Mouse (Mus musculus) monocyte, adult 2 months (primary cell): ENCODE data around the gene Slc44a1.

Source experiments
- DNase-seq, 2 experiments: peaks; one replicate each; pipeline ENCODE4 v3.0.0; 2022; ENCODE audit warnings: low spot score in 2 of 2, low read depth in 1 of 2

Gene Slc44a1

DNA sequence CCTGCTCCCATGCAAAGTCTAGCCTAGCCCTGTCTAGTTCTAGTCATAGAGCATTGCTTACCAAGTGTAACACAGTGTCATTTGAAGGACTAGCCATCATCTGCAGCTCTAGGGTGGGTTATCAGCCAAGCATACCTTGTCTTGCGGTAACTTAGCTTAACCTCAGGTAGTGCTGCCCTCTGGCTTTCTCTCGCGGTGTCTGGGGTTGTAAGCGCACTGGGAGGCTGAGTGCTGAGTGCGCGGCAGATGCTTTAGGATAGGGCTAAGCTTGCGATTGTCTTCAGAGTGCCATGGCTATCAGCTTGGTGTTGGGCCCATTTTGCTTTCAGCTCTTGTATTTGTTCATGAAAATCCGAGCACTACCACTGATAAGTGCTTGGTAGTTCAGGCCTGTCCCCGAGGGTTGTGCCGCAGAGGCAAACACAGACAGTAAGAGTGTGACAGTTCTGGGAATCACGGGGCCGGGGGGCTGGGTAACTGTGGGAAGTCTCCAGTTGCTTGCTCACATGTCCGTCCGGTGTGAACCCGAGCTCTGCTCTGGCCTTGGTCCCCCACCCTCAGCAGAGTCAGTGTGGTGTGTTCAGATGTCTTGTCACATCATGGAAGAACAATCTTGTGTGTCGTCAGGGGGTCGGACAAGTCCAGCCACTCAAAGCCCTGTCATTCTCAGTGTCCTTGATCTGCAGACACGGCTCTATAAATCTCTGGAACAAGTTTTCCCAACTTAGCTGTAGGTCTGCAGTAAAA is 22.5 kb downstream of the Slc44a1 start:
- no peak for DNase-seq

DNA sequence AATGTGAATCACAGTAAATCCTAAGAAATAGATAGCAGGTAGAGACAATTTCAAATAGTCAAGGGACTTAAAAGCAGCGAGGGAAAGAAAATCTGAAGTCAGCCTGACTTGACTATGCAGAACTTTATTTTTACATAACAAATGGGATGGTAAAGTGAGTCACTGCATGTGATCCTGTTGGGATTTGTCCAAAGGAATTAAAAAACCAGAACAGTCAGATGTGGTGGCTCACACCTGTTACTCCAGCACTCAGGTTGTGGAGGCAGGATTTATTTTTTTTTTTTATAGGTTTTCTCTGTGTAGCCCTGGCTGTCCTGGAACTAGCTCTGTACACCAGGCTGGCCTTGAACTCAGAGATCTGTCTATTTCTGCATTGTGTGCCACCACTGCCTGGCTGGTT is 25.7 kb downstream of the Slc44a1 start:
- no peak for DNase-seq

DNA sequence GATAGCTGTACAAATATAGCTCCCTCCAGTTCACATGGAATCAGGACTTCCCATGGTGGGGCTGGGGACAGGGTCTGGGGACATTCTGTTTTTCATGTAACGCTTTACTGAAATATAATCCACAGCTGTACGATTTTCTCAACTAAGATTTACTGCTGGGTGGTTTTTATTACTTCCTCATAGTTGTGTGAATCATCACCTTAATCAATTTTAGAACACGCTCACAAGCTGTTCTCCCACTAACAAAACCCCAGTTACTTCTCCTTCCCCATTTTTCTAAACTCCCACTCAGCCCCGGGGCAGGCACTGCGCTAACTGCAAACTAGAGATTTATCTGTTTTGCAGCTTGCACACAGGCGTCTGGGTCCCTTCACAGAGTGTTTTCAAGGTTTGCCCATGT is 28.8 kb downstream of the Slc44a1 start:
- DNase-seq, result peak; percentile 34 to 36

DNA sequence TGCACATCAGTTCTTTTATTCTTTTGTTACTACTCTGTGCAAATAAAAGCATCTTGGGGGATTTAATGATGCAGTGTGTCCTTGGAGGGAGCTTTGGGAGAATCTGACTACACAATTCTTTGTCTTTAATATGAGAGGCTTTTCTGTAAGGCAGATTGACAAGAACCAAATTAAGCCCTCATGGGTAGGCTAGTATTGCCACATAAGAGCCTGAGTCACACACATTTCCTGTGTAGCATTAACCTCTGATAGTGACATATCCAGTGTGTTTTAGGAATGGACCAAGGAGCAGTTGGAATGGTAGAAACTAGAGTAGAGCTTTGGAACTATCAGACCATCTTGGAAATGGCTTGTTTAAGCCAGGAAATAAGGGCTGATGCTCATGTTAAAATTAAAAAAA is 33.9 kb downstream of the Slc44a1 start:
- DNase-seq, result no peak

DNA sequence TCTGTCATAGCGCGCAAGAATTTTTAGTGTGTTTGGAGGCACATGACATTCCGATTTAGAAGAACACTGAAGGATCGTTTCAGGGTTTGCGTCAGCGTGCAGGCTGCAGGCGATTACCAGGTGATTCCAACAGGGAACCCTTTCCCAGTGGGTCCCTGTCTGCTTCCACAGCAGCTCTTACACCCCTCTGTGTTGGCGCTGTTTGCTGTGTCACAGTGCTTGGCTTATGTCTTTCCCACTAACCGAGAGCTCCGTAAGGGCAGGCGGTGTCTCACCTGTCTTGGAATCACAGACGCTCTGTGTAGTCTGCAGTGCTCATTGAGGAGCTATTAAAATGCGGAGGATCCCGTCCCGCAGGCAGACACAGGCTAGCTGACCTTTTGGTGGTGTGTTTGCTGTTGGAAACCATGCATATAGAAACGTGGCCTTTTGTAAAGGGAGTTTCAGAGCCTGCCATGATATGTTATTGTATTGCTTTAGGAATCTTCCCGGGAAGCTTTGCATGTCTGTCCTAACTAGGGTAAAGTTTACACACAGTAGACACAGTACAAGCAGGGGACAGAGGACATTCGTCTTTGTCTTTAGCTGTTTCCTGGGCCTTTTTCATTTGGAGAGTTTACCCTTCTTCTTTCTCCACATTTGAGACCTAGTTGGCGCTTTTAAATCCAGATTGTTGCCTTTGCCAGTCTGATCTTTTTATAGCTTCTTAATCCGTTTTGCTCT is 35.2 kb downstream of the Slc44a1 start:
- no peak for DNase-seq

DNA sequence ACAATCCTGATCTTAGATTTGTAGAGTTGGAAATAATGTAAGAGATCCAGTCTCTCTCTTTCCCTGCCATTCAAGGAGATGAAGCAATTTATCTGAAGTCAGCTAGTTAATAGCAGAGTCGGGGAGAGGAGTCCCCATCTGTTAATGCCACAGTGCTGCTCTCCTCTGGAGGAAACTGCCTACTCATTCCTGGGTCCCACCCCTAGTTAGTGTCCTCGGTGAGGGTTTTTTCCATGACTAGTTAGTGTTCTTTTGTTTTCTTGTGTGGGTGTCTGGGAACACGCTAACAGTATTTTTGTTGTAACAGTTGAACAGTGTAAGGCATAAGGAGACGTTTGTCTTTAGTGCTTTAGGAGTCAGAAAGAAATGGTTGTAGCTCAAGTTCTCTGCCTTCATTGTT is 38.4 kb downstream of the Slc44a1 start:
- no peak for DNase-seq

DNA sequence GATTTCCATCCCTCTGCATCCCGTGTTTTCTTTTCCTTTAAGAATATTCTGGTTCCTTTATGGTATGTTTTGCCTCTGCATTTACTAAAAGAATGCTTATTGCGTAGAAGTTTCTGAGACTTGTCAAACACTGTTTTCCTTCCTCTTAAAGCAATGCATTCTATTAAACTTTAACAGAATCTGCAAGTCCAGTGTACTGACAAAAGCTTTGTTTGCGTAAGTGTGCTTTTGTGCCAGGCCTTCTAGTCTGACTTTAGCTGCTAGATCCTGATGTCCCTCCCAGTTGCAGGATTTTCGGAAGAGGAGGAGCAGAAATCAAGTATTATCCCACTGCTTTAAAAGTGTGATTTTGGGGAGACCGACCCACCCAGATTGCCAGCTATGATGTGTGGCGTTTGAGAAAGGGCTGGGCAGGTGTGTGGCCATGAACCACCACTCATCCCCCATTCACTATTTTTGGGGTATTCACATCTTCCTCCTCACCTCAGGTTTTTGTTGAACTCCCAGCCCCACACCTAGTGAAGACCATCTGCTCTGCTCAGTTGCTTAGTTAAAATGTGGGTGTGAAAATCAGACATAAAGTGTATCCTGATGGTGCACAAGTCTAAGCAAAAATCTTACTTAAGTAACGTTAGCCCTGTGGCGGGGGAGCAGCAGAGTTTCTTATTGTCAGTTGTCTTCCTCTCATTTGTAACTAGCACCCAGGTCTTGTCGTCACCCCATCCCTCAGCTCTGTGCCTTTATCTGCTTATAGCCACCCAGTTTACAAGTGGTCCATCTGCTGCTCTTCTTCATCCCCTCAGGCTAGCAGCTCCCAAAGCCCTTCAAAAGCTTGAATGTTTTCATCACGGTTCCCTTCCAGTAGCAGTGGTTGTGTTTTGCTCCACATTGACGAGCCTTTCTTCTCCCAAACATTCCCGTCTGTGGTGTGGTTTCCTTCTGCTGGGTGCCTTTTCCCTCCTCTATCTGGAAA is 47.3 kb downstream of the Slc44a1 start:
- no peak for DNase-seq

DNA sequence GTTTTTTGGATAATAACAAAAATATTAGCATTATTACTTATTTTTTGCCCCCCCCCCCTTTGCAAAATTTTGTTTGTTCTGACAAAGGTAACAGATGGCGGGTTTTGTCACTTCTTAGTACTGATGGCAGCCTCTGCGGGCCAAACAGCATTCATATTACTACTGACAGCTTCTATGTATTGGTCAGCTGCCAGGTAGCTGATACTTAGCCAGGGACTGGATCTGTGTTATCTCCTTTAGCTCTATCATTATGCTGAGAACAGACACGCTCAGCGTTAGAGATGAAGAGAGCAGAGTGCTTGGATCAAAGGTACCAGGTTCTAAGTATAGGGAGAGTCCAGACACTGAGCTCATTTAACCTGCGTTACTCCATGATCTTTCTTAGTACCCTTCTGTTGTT is 48.6 kb downstream of the Slc44a1 start:
- no peak for DNase-seq

DNA sequence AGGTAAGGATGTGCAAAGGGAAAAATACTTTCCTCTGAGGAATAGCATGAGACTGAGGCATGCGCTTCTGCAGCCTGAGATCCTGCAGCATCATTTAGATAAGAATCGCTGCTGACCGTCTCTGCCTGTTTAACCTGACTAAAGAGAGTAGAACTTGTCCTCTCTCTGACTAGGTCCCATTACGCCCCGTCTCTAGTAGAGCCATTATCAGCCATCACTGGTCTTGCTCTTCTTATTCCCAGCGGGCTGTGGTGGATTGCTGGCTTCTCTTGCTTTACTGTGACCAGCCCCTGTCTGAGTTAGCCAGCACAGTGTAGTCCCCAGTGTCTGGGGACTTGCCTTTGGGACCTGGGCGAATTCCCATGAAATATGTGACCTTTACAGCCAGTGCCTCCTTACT is 50.2 kb downstream of the Slc44a1 start:
- no peak for DNase-seq

DNA sequence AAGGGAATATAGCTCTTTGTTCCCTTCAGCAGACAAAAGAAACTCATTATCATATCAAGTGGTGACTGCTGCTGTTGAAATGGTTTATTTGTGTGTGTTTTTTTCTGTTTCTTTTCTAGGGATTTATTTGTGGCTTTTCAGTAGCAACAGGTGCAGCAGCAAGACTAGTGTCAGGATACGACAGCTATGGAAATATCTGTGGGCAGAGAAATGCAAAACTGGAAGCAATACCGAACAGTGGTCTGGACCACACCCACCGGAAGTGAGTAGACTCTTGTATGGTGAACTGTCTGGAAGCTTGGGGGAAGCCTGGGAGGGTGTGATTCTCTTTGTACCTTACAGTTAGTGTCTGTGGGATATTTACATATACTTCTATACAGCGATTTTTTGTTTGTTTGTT is 51.1 kb downstream of the Slc44a1 start:
- DNase-seq, result peak in 1 of 2 experiments; percentile 31

DNA sequence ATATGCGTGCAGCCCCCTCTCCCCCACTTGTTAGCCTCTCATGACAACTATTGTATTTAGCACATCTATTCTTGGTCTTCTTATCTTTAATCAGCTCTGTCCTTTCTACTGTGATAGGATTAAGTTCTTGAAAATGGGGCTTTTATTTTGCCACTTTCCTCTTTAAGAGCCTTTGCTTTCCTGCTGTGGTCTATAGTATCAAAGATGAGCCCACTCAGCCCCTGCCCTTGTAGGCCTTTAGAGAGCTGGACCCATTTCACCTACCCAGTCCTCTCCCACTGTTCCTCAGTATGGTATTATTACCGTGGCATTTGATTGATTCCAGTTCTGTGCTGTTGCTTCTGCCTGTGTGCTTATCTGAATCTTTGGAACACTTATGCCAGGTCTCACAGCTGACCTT is 55.4 kb downstream of the Slc44a1 start:
- no peak for DNase-seq

DNA sequence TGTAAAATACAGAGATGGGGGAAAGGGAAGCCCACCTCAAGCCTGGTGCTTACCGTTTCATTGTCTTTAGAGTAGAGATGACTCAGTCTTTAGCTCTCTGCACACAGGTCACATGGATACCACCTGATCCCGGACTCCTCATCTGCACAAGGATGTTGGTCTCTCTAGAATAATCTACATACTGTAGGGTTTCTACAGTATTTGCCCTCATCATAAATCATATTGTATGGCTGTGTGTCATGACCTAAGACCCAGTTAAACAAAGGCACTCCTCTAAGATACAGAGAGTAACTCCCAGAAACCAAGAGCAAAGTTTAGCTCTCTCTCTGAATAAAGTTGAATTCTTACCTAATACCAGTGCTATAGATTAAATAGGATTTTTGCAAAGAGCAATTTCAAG is 62.6 kb downstream of the Slc44a1 start:
- DNase-seq, result no peak

DNA sequence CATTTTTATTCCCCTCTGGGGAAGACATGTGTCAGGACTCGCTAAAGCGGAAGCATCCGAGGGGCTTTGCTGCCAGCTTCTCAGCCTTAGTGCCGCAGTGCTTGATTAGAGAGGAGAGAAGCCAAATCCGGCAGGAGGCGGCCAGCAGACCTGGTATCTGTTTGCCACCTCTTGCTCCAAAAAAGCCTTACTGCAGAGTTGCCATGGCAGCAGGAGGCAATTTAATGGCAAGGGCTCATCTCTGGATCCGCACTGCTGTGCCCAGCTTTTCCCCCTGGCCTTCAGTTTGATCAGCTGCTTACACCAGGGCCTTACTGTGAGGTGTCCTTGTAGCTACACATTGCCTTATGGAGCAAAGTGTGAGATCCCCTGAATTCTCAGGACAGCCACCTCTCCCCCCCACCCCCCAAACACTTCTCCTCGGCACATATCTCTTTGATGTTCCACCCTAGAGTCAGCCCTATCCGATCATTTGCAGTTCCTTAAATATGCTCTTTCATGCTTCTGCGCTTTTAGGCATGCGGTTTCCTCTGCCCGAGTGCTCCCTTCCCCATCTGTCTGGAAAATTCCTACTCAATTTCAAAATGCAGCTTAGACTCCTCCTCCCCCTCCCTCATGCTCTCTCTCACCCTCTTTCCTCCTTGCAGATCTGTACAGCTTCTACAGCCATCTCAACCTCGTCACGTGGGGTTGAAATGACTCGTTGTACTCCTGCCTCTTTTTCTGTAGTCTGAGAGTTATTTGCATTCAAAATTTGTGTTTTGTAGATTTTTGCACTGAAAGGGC is 72.1 kb downstream of the Slc44a1 start:
- no peak for DNase-seq

DNA sequence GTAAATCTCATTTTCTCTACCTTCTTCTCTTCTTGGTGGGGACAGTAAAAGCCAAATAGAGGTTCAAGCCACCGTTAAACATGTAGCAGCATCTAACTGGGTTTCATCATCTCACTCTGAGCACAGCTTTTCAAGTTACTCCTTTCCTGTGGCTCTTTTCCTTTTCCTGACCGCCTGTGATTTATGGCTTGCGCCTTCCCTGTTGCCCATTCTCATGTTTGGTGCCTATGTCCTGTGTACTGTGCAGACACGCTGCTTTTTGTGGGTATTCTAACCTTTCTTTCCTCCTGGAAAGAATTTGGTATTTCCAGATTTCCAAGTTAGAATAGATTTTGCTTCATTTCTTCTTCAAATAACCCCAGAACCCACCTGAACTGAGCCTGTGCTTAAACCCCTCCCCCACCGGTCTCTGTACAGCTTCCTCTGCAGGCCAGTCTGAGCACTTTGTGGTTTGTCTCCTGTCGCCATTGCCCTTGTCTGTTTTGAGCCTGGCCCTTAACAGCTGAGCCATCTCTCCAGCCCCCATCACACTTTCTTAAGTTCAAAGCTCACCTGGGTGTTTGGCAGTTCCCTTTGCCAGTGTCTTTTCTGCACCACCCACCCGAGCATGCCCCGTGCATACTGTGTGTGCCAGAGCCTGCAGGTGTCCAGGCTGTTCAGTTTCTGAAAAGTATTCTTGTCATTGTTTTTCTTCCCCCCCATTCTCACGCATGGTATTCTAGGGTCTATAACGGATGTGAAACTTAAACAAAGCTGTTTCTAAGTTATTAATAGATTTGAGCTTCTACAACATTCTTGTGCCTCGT is 73.3 kb downstream of the Slc44a1 start:
- no peak for DNase-seq

DNA sequence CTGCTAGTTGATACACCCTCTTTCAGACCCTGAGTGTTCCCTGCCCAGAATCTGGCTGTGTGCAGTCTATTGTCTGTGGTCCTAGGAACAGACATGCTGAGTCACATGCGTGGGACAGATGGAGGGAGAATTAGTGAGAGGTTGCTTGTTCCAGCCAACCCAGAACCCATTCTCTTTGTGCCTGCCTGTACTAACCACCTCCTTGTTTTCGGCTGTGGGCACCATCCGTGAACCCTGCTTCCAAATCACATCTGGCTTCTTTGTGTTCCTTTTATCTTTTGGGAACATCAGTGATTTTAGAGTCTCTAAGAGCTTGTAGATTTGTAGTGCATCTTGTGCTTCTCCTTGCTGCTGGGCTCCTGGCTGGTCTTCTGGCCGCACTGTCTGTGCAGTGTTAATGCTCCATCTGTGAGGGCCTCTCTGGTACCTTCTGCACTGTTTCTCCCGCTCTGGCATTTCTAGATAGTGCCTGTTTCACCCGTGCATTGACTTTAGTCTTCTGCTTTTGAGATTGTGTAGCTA is 75.9 kb downstream of the Slc44a1 start:
- no peak for DNase-seq

DNA sequence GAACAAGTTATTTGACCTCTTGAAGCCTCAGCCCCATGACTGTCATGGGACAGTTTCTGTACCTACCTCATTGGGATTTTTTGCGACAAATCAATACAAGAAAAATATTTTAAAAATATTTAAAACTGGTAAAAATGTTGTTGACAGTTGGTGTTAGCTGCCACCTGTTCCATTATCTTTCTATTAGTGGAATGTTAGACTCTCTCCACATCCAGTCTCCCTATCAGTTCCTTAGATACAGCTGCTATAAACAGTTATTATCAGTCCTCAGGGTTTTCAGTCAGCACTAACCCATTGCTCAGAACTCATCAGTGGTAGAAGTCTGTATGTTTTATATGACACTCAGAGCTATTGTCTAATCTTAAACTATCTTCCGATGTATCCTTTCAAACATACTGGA is 79.2 kb downstream of the Slc44a1 start:
- DNase-seq, result no peak

DNA sequence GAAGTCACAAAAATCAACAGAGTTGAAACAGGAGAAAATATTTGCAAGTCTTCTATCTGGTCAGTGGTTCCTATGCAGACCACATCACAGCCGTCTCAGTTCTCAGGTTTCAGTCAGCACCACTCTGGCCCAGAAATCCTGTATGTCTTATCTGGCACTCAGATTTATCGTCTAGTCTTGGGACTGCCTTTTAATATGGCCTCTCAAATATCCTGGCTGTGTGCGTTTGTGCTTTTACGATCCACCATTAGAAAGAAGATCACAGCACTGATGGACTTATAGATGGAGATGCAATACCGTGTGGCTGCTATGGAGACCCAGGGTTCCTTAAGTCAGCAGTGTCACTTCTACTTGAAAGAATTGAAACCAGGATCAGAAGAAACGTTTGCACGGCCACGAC is 80.8 kb downstream of the Slc44a1 start:
- no peak for DNase-seq

DNA sequence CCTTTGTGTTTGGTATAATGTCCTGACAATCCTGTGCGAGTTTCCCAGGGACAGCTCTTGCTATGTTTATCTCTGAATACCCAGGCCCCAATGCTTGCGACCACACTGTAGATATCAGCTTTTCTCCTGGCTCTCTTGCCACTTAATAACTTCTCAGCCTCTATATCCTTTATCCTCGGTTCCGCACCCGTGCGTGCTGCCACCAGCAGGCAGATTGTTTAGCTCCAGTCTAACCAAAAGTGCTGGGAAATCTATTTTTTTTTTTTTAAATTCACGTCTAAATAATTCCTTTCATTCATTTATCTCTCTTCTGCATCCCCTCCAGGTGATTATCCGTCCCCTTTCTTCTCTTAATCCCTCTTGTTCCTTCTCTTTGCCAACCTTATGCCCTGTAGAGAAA is 82.4 kb downstream of the Slc44a1 start:
- DNase-seq, result no peak

DNA sequence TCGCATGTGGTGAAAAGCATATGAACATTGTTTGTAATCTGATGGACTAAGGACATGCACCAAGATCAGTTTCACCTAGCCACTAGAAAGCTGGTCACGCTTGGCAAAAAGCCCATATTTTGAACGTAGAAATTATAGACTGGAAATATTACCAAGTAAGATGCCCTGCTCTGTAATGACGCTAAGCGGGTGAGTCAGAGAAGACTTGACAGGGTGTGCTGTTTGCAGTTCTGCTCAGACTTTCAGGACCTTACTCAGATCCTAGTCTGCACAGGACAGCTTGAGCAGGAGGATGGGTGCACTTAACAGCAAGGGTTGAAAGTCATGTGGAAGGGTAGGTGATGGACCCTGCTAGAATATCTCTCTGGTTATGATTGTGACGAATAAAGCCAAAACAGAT is 85.3 kb downstream of the Slc44a1 start:
- no peak for DNase-seq

DNA sequence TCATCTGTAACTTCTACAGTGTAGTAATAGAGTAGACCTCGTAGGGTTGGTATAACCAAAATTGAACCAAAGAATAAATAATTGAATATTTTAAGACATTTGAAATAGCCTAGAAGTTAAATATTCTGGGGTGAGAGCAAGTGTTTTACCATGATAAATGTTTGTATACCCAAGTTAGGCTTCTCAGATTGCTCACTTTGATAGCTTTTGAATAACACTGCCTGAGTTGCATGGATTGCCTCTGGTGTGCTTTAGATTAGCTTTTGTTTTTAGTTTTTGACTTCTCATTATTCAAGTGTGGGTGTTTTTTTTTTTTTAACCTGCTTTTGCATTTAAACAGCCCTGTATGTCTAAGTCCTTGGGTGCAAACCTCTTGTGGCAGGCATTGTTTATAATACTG is 85.8 kb downstream of the Slc44a1 start:
- no peak for DNase-seq
